Mouse (Mus musculus) myocyte (in vitro differentiated cells): ENCODE measurements around the gene Pax9. TPM values are rescaled to one million over a fixed set of nuclear protein-coding genes. Genes with fewer than 3 reads are reported as not detected.

ENCODE experiments used
- H3K27me3 ChIP-seq: one replicate; pipeline ENCODE4 v1.6.1; 2011; ENCODE audit not compliant: control insufficient read depth, insufficient read depth, insufficient read length
- H3K36me3 ChIP-seq: one replicate; pipeline ENCODE4 v1.6.1; 2011; ENCODE audit not compliant: control insufficient read depth, insufficient read depth
- H3K4me2 ChIP-seq: one replicate; pipeline ENCODE4 v1.6.1; 2011; ENCODE audit warnings: low read depth, control low read depth
- H3K4me3 ChIP-seq: one replicate; pipeline ENCODE4 v1.5.1; 2011; ENCODE audit warnings: mild to moderate bottlenecking, control low read depth, moderate library complexity
- H3K79me2 ChIP-seq: one replicate; pipeline ENCODE4 v1.6.1; 2011; ENCODE audit not compliant: control insufficient read depth, insufficient read depth
- H3ac ChIP-seq: one replicate; pipeline ENCODE4 v1.6.1; 2011; ENCODE audit not compliant: control insufficient read depth, insufficient read length
- CEBPB ChIP-seq: IDR thresholded peaks from 2 replicates; pipeline ENCODE4 v1.6.1; 2011; ENCODE audit warnings: mild to moderate bottlenecking, moderate library complexity; ENCODE audit not compliant: poor library complexity, insufficient read depth, severe bottlenecking
- E2F4 ChIP-seq: IDR thresholded peaks from one replicate; pipeline ENCODE4 v1.6.1; 2011; ENCODE audit warnings: mild to moderate bottlenecking, control low read depth, moderate library complexity; ENCODE audit not compliant: insufficient read depth
- MAX ChIP-seq: IDR thresholded peaks from one replicate; pipeline ENCODE4 v1.6.1; 2011; ENCODE audit warnings: low read depth, mild to moderate bottlenecking, control low read depth
- MYOD1 ChIP-seq, 3 experiments: IDR thresholded peaks; one replicate each; pipeline ENCODE4 v1.6.1; 2011; ENCODE audit warnings: control low read depth in 2 of 3, low read depth in 2 of 3, mild to moderate bottlenecking in 2 of 3, moderate library complexity in 1 of 3; ENCODE audit not compliant: insufficient read length in 2 of 3, control insufficient read depth in 1 of 3
- MYOG ChIP-seq, 3 experiments: IDR thresholded peaks; one replicate each; pipeline ENCODE4 v1.6.1; 2011; ENCODE audit warnings: control low read depth in 2 of 3, low read depth in 2 of 3, mild to moderate bottlenecking in 2 of 3; ENCODE audit not compliant: insufficient read length in 2 of 3, control insufficient read depth in 1 of 3, insufficient read depth in 1 of 3
- POLR2A ChIP-seq: IDR thresholded peaks from one replicate; pipeline ENCODE4 v1.6.1; 2011; ENCODE audit warnings: low read depth, mild to moderate bottlenecking, control low read depth, moderate library complexity; ENCODE audit not compliant: insufficient read length
- POLR2AphosphoS2 ChIP-seq: IDR thresholded peaks from one replicate; pipeline ENCODE4 v1.6.1; 2011; ENCODE audit warnings: low read depth, control low read depth; ENCODE audit not compliant: insufficient read length
- REST ChIP-seq: IDR thresholded peaks from one replicate; pipeline ENCODE4 v1.6.1; 2011; ENCODE audit warnings: mild to moderate bottlenecking, control low read depth, moderate library complexity; ENCODE audit not compliant: insufficient read depth, insufficient read length
- SRF ChIP-seq: IDR thresholded peaks from one replicate; pipeline ENCODE4 v1.6.1; 2011; ENCODE audit warnings: low read depth; ENCODE audit not compliant: control insufficient read depth, insufficient read length
- TCF12 ChIP-seq: IDR thresholded peaks from one replicate; pipeline ENCODE4 v1.6.1; 2011; ENCODE audit warnings: mild to moderate bottlenecking, control low read depth; ENCODE audit not compliant: poor library complexity, insufficient read depth, severe bottlenecking
- TCF3 ChIP-seq: IDR thresholded peaks from one replicate; pipeline ENCODE4 v1.6.1; 2011; ENCODE audit warnings: low read depth, control low read depth; ENCODE audit not compliant: insufficient read length
- USF1 ChIP-seq: IDR thresholded peaks from one replicate; pipeline ENCODE4 v1.6.1; 2011; ENCODE audit warnings: low read depth, mild to moderate bottlenecking, control low read depth, moderate library complexity
- polyA plus RNA-seq: library from polyadenylated mRNA; unstranded; fragments of >200 nt; fragmentation: generic; extraction: Trizol; gene quantifications from one replicate; pipeline ENCODE4 v1.2.1, GENCODE M21; 2012; ENCODE audit warnings: missing spikeins

Pax9 gene
- polyA plus RNA-seq, 1 experiment = 0.02 TPM

GRCm38 (mm10) chr12:56727631-56728030 lies 36.1 kb downstream of the Pax9 start:
- Histone ChIP-seq H3K4me2 (no peak overlapping the region), H3ac (no peak overlapping the region), H3K36me3 (no peaks in the 10 kb centered on the region), H3K4me3 (no peak overlapping the region), H3K79me2 (no peaks in the 10 kb centered on the region), H3K27me3 (no peaks in the 10 kb centered on the region)
- TF ChIP-seq MYOD1 (IDR thresholded peaks at IDR 0.05; ENCODE audit: control insufficient read depth in 1 of 3, insufficient read length in 2 of 3, low read depth in 2 of 3) (no peak), REST (no peak), MYOG (IDR thresholded peaks at IDR 0.05; ENCODE audit: control insufficient read depth in 1 of 3, insufficient read depth in 1 of 3, insufficient read length in 2 of 3, low read depth in 2 of 3) (no peak), CEBPB (no peak), USF1 (no peak), TCF3 (no peak), MAX (no peak), SRF (no peak), POLR2AphosphoS2 (no peak), E2F4 (no peak), TCF12 (no peak), POLR2A (no peak)

GRCm38 (mm10) chr12:56737104-56737503 lies 45.5 kb downstream of the Pax9 start:
- Histone ChIP-seq H3K79me2 (no peaks in the 10 kb centered on the region), H3K27me3 (no peaks in the 10 kb centered on the region), H3K4me2 (no peak overlapping the region), H3ac (no peak overlapping the region), H3K36me3 (no peaks in the 10 kb centered on the region), H3K4me3 (no peak overlapping the region)
- no peak for TF ChIP-seq USF1
- no peak for TF ChIP-seq MAX
- no peak for TF ChIP-seq E2F4
- TF ChIP-seq CEBPB = no peak
- TF ChIP-seq SRF = no peak

Other genes starting within 250 kb of the Pax9 start
- not detected for gene Nkx2-1, start 154.9 kb upstream of the Pax9 start, polyA plus RNA-seq
- gene Nkx2-9, start 78.5 kb upstream of the Pax9 start, polyA plus RNA-seq = not detected